Mouse (Mus musculus) olfactory bulb, adult 2 months (tissue): ENCODE measurements at regions not wholly inside any gene's neighbourhood (a gene's known extent, or its start where the extent isn't known, plus 50 kb on each side); places are given as distances from the start of the nearest gene placed in this dataset.

Experiments
- CTCF ChIP-seq: fragments of 200-500 bp; IDR thresholded peaks from 2 replicates; pipeline ENCODE4 v1.5.1; 2012; ENCODE audit warnings: low read depth, mild to moderate bottlenecking, low read length, moderate library complexity; ENCODE audit not compliant: insufficient read depth
- POLR2A ChIP-seq: fragments of 200-500 bp; IDR thresholded peaks from 2 replicates; pipeline ENCODE4 v1.6.1; 2012; ENCODE audit warnings: mild to moderate bottlenecking, low read depth, low read length, moderate library complexity; ENCODE audit not compliant: insufficient read depth

DNA sequence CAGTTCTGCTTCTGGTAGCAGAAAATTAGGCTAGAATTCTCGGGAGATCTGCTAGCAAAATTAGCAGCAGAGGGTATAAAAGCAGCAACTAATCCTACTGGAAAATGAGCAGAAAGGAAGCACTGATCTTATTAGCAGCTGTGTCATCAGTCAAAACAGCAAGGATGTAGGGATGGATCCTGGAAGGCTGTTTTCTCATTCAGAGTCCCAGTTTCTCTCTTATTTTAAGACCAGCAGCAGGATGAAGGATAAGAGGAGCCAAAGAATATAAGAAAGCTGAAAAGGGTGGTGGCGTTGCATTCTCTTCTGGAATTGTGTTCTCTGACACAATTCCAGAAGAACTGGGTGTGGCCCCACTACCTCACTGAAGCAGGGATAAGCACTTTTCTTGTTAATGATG, 123.0 kb upstream of the Pja2 start:
- TF ChIP-seq POLR2A (no peak), CTCF (no peak)
